Mouse (Mus musculus): ENCODE data around the gene Arpc1a. TPM values are rescaled to one million over a fixed set of nuclear protein-coding genes. Genes with fewer than 3 reads are reported as not detected.

The Arpc1a gene
- polyA plus RNA-seq, 1 experiment from 2014 or later, result 241 TPM

DNA sequence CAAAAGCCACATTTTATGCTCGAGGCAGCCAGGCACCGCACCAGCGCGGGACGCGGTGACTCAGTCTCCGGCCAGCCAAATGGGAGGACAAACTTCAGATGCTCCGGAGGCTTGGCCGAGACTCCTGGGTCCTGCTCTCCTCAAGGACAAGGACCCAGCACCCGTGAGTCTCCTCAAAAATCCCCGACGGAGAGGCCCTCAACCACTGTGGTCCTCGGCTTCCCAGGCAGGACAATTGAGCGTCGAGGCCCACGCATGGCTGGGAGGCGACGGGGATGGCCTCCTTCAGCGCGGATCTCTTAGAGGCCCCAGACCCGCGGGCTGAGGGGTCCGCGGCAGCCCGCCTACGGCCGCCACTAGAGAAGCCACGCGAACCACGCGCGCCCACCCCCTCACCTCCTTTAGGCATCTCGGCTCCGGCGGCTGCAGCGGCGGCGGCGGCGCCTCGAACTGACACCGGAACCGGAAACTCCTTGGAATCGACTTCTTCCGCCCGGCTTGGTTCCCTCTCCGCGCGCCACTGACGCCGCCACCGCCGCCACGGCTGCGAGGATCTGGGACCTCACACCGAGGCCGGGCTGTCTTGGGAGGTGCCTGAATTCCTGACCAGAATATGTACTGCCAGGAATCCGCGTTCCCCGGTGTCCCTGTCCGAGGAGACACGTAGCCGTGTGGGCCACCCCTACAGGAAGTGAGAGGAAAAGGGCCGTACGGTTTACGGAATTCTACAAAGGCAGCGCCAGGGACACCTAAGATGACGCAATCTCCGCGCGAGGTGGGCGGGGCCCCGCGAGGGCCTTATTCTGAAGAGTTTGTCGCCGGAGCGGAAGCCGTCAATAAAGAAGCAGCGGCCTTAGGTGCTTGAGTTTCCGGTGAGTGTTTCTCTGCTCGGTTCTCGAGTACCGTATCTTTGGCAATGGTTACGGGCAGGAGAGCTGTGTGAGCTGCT, 56.2 kb downstream of the Arpc1a start, which contains the start of the genes Pdap1 and Bud31:
Gene Pdap1, minus strand, starts transcription at position 668 of the 949 bp plus-strand sequence.
Gene Bud31, plus strand, starts transcription at position 792 of the 949 bp plus-strand sequence.
- ATAC-seq (peak; percentile 96), DNase-seq (ENCODE audit: low spot score) (peak; percentile 97)
- under 1% methylated on average over 76 of the region's 84 CpGs for WGBS
- Histone ChIP-seq H3K36me3 (ENCODE audit: control insufficient read depth, insufficient read depth, low read length) (peaks cover 58% of the 10 kb centered on the region), H3K4me2 (ENCODE audit: low read length) (peak within 1 kb of the TSS; percentile 72), H3K9me3 (replicated peaks; ENCODE audit: control insufficient read depth, low read length) (no peaks in the 10 kb centered on the region), H3K27me3 (replicated peaks; ENCODE audit: control insufficient read depth, insufficient read depth, low read length) (no peaks in the 10 kb centered on the region), H3K27ac (ENCODE audit: low read depth, low read length) (peak within 1 kb of the TSS; percentile 68), H3K9ac (ENCODE audit: low read length) (peak within 1 kb of the TSS; percentile 86), H3K4me3 (ENCODE audit: low read depth, low read length) (peak within 1 kb of the TSS; percentile 86), H3K4me1 (ENCODE audit: control insufficient read depth, insufficient read depth, low read length) (peaks cover 16% of the 10 kb centered on the region)

DNA sequence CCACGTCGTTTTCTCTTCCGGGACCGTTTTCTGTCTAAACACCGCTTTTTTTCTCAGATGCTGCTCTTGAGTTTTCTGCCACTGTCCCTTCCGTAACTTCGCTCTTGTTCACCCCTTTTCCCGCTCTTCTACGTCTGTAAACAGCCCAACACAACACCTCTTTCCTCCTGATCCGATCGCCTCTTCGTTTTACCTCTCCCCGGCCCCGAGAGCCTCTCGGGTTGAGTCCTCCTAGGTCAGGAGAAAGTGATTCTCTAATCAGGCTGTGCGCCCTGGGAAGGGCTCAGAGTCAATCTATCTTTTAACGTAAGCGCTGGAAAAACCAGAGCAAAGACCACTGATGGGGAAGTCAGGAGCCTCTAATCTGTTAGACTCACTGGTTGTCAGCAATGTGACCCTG, 57.0 kb downstream of the Arpc1a start:
- Histone ChIP-seq H3K9me3 (replicated peaks; ENCODE audit: control insufficient read depth, low read length) (no peaks in the 10 kb centered on the region), H3K27me3 (replicated peaks; ENCODE audit: control insufficient read depth, insufficient read depth, low read length) (no peaks in the 10 kb centered on the region), H3K4me3 (ENCODE audit: low read depth, low read length) (peak overlapping the region; percentile 86), H3K4me1 (ENCODE audit: control insufficient read depth, insufficient read depth, low read length) (peaks cover 16% of the 10 kb centered on the region), H3K9ac (ENCODE audit: low read length) (peak overlapping the region; percentile 86), H3K4me2 (ENCODE audit: low read length) (peak overlapping the region; percentile 72), H3K36me3 (ENCODE audit: control insufficient read depth, insufficient read depth, low read length) (peaks cover 58% of the 10 kb centered on the region), H3K27ac (ENCODE audit: low read depth, low read length) (peak overlapping the region; percentile 68; the same call in 1 of the 2 replicates)
- DNase-seq (ENCODE audit: low spot score), result no peak
- ATAC-seq, result no peak
- under 1% methylated on average over 18 of the region's 18 CpGs for WGBS

DNA sequence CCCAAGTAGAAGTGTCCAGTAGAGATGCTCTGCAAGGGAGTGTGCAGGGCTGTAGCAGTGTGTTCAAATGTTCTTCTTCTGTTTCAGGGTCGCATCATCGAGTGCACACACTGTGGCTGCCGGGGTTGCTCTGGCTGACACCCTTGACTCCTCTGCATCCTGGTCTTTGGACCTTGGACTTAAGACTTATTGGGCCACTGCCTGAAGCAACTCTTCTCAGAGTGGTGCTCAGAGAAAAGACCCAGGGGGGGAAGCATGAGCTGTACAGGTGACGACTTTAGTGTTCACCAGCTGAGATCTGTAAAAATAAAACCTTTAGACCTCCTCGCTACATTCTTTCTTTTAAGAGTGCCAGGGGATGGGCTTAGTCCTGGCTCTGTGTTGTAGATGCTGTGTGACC, 64.1 kb downstream of the Arpc1a start:
- Histone ChIP-seq H3K27me3 (replicated peaks; ENCODE audit: control insufficient read depth, insufficient read depth, low read length) (no peaks in the 10 kb centered on the region), H3K9me3 (replicated peaks; ENCODE audit: control insufficient read depth, low read length) (no peaks in the 10 kb centered on the region), H3K27ac (ENCODE audit: low read depth, low read length) (no peak overlapping the region), H3K36me3 (ENCODE audit: control insufficient read depth, insufficient read depth, low read length) (peaks cover 100% of the 10 kb centered on the region), H3K4me3 (ENCODE audit: low read depth, low read length) (no peak overlapping the region), H3K4me2 (ENCODE audit: low read length) (no peak overlapping the region), H3K4me1 (ENCODE audit: control insufficient read depth, insufficient read depth, low read length) (no peaks in the 10 kb centered on the region), H3K9ac (ENCODE audit: low read length) (no peak overlapping the region)
- no peak for ATAC-seq
- WGBS, result 94% methylated on average over 5 of the region's 5 CpGs
- no peak for DNase-seq (ENCODE audit: low spot score)

DNA sequence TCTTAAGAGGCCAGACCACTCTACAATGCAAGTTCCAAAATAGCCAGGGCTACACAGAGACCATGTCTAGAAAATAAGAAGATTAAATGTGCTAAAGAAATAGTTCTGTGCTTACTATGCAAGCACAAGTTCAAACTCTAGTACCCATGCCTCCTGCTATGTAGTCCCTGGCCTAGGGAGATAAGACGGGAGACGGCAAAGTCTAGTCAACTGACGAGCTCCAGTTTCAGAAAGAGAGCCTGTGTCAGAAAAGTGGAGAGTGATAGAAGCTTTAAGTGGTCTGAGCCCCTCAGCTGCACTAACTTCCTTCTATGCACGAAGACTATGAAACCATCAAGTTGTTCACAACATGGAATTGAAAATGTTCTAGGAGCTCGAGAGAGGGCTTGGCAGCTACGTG, 65.7 kb downstream of the Arpc1a start:
- WGBS, result 92% methylated on average over 6 of the region's 6 CpGs
- no peaks in the 10 kb centered on the region for H3K4me1 ChIP-seq (ENCODE audit: control insufficient read depth, insufficient read depth, low read length)
- no peaks in the 10 kb centered on the region for H3K9me3 ChIP-seq (replicated peaks; ENCODE audit: control insufficient read depth, low read length)
- no peak overlapping the region for H3K4me2 ChIP-seq (ENCODE audit: low read length)
- H3K36me3 ChIP-seq (ENCODE audit: control insufficient read depth, insufficient read depth, low read length), result peaks cover 100% of the 10 kb centered on the region
- no peak overlapping the region for H3K27ac ChIP-seq (ENCODE audit: low read depth, low read length)
- no peak for DNase-seq (ENCODE audit: low spot score)
- H3K27me3 ChIP-seq (replicated peaks; ENCODE audit: control insufficient read depth, insufficient read depth, low read length), result no peaks in the 10 kb centered on the region
- no peak overlapping the region for H3K4me3 ChIP-seq (ENCODE audit: low read depth, low read length)
- ATAC-seq, result no peak
- no peak overlapping the region for H3K9ac ChIP-seq (ENCODE audit: low read length)

DNA sequence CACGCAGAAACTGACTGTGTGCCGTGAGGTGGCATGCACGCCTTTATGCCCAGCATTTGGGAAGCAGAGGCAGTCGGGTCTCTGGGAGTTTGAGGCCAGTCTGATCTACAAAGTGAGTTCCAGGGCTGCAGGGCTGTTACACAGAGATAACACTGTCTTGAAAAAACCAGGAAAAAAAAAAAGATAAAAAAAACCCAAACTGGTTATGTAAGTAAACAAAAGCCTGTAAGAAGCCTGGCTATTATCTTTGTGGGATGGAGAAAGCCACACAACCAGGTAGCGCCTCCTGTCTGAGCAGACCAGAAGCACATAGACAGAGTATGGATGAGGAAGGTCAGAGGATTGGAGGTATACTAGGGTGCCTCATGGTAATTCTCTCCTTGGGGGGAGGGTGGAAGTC, 69.1 kb downstream of the Arpc1a start:
- 94% methylated on average over 5 of the region's 5 CpGs for WGBS
- ATAC-seq, result no peak
- Histone ChIP-seq H3K4me3 (ENCODE audit: low read depth, low read length) (no peak overlapping the region), H3K9ac (ENCODE audit: low read length) (no peak overlapping the region), H3K4me1 (ENCODE audit: control insufficient read depth, insufficient read depth, low read length) (no peaks in the 10 kb centered on the region), H3K9me3 (replicated peaks; ENCODE audit: control insufficient read depth, low read length) (no peaks in the 10 kb centered on the region), H3K27ac (ENCODE audit: low read depth, low read length) (no peak overlapping the region), H3K36me3 (ENCODE audit: control insufficient read depth, insufficient read depth, low read length) (peaks cover 89% of the 10 kb centered on the region), H3K4me2 (ENCODE audit: low read length) (no peak overlapping the region), H3K27me3 (replicated peaks; ENCODE audit: control insufficient read depth, insufficient read depth, low read length) (no peaks in the 10 kb centered on the region)
- DNase-seq (ENCODE audit: low spot score), result no peak

Other genes with a start within 250 kb of the Arpc1a start
- 16.5 and 22.7 TPM in 2 replicates for gene Smurf1, start 118.0 kb upstream of the Arpc1a start, polyA plus RNA-seq (2014; fragmentation: Nextera tagmentation; extraction: Ambion mirVana)
- not detected in 2 replicates for gene Gm4871, start 51.1 kb upstream of the Arpc1a start, polyA plus RNA-seq (2014; fragmentation: Nextera tagmentation; extraction: Ambion mirVana)
- gene 1700018F24Rik, start 40.8 kb upstream of the Arpc1a start, polyA plus RNA-seq (2014; fragmentation: Nextera tagmentation; extraction: Ambion mirVana), result not detected in 2 replicates
- not detected in 2 replicates for gene Kpna7, start 200 bp downstream of the Arpc1a start, polyA plus RNA-seq (2014; fragmentation: Nextera tagmentation; extraction: Ambion mirVana)
- gene Arpc1b, start 30.4 kb downstream of the Arpc1a start, polyA plus RNA-seq (2014; fragmentation: Nextera tagmentation; extraction: Ambion mirVana), result 48.8 and 50.3 TPM in 2 replicates
- 98.8 and 102 TPM in 2 replicates for gene Pdap1, start 56.4 kb downstream of the Arpc1a start, polyA plus RNA-seq (2014; fragmentation: Nextera tagmentation; extraction: Ambion mirVana)
- gene Bud31, start 56.5 kb downstream of the Arpc1a start, polyA plus RNA-seq (2014; fragmentation: Nextera tagmentation; extraction: Ambion mirVana), result 226 and 245 TPM in 2 replicates
- 16.8 and 21.6 TPM in 2 replicates for gene Ptcd1, start 83.3 kb downstream of the Arpc1a start, polyA plus RNA-seq (2014; fragmentation: Nextera tagmentation; extraction: Ambion mirVana)
- 28.9 and 31.1 TPM in 2 replicates for gene Cpsf4, start 83.4 kb downstream of the Arpc1a start, polyA plus RNA-seq (2014; fragmentation: Nextera tagmentation; extraction: Ambion mirVana)
- gene Atp5j2, start 108.2 kb downstream of the Arpc1a start, polyA plus RNA-seq (2014; fragmentation: Nextera tagmentation; extraction: Ambion mirVana), result 513 and 604 TPM in 2 replicates
- 14.9 and 16.4 TPM in 2 replicates for gene Zkscan14, start 118.0 kb downstream of the Arpc1a start, polyA plus RNA-seq (2014; fragmentation: Nextera tagmentation; extraction: Ambion mirVana)
- gene Zkscan5, start 120.7 kb downstream of the Arpc1a start, polyA plus RNA-seq (2014; fragmentation: Nextera tagmentation; extraction: Ambion mirVana), result 17.7 and 17.8 TPM in 2 replicates
- gene Zfp655, start 147.9 kb downstream of the Arpc1a start, polyA plus RNA-seq (2014; fragmentation: Nextera tagmentation; extraction: Ambion mirVana), result 42.8 and 45.7 TPM in 2 replicates
- 0.98 and 1.6 TPM in 2 replicates for gene Zscan25, start 196.7 kb downstream of the Arpc1a start, polyA plus RNA-seq (2014; fragmentation: Nextera tagmentation; extraction: Ambion mirVana)

Measured in forebrain, embryonic 14.5 days (tissue).